Mouse (Mus musculus) liver, embryonic 13.5 days (tissue): Measurements from ENCODE around the gene Numa1. TPM values are rescaled to one million over a fixed set of nuclear protein-coding genes. Genes with fewer than 3 reads are reported as not detected.

Experiments used
- ATAC-seq: fragments of 200-750 bp; cut with Nextera tagmentation; 2 replicates; pipeline ENCODE4 v1.8.0; 2017; ENCODE audit warnings: low read depth, mild to moderate bottlenecking, moderate number of reproducible peaks, moderate library complexity
- DNase-seq: peaks from one replicate; pipeline ENCODE4 v3.0.0; 2022
- H3K27ac ChIP-seq: fragments of 300-500 bp; sonication (generic); 2 replicates; pipeline ENCODE4 v1.5.1; 2015; ENCODE audit warnings: moderate library complexity, mild to moderate bottlenecking, inconsistent platforms
- H3K27me3 ChIP-seq: fragments of 300-500 bp; sonication (generic); 2 replicates; pipeline ENCODE4 v1.6.1; 2015; ENCODE audit warnings: mild to moderate bottlenecking, inconsistent platforms
- H3K36me3 ChIP-seq: fragments of 300-500 bp; sonication (generic); 2 replicates; pipeline ENCODE4 v1.6.1; 2015; ENCODE audit warnings: mild to moderate bottlenecking, inconsistent platforms
- H3K4me1 ChIP-seq: fragments of 300-500 bp; sonication (generic); replicated peaks from 2 replicates; pipeline ENCODE4 v1.6.1; 2015; ENCODE audit warnings: inconsistent platforms
- H3K4me2 ChIP-seq: fragments of 300-500 bp; sonication (generic); 2 replicates; pipeline ENCODE4 v1.6.1; 2015; ENCODE audit warnings: inconsistent platforms, mild to moderate bottlenecking, moderate library complexity
- H3K4me3 ChIP-seq: fragments of 300-500 bp; sonication (generic); replicated peaks from 2 replicates; pipeline ENCODE4 v1.5.1; 2015; ENCODE audit warnings: mild to moderate bottlenecking, inconsistent platforms
- H3K9ac ChIP-seq: fragments of 300-500 bp; sonication (generic); 2 replicates; pipeline ENCODE4 v1.6.1; 2015; ENCODE audit warnings: mild to moderate bottlenecking, inconsistent platforms
- H3K9me3 ChIP-seq: fragments of 300-500 bp; sonication (generic); replicated peaks from 2 replicates; pipeline ENCODE4 v1.6.1; 2016; ENCODE audit warnings: inconsistent platforms
- WGBS: fragments of 180-500 bp; shearing (Covaris S2); methylation state at CpG from one replicate; pipeline ENCODE4 v1.1.7; 2015; ENCODE audit not compliant: insufficient replicate concordance; 5-methylcytosine and 5-hydroxymethylcytosine counted together
- polyA plus RNA-seq: library from polyadenylated mRNA; unstranded; fragments of >200 nt; fragmentation: Nextera tagmentation; extraction: Ambion mirVana; gene quantifications from 2 replicates; pipeline ENCODE4 v1.2.1, GENCODE M21; 2015

Gene Numa1
- polyA plus RNA-seq, 1 experiment from 2014 or later: 24.5 TPM

- ATAC-seq: no peak
Observed at GRCm38 (mm10) chr7:101963621-101964020, 29.7 kb downstream of the Numa1 start.

GRCm38 (mm10) chr7:101964551-101964950 is 30.6 kb downstream of the Numa1 start:
- WGBS: 72% methylated on average over 4 of the region's 4 CpGs
- H3K4me3 ChIP-seq: no peak overlapping the region
- no peak overlapping the region for H3K9ac ChIP-seq
- DNase-seq (peak; percentile 5), ATAC-seq (no peak)
- no peaks in the 10 kb centered on the region for H3K9me3 ChIP-seq
- no peak overlapping the region for H3K4me2 ChIP-seq
- H3K4me1 ChIP-seq: peaks cover 66% of the 10 kb centered on the region
- H3K27me3 ChIP-seq: no peaks in the 10 kb centered on the region
- H3K27ac ChIP-seq: peak overlapping the region; percentile 72
- H3K36me3 ChIP-seq: no peaks in the 10 kb centered on the region

More at GRCm38 (mm10) chr7:101963621-101964020, 29.7 kb downstream of the Numa1 start:
- WGBS: 81% methylated on average over 2 of the region's 2 CpGs
- DNase-seq: no peak
- Histone ChIP-seq H3K36me3 (no peaks in the 10 kb centered on the region), H3K4me3 (no peak overlapping the region), H3K9ac (no peak overlapping the region), H3K27ac (no peak overlapping the region), H3K4me2 (no peak overlapping the region), H3K9me3 (no peaks in the 10 kb centered on the region), H3K4me1 (peaks cover 59% of the 10 kb centered on the region), H3K27me3 (no peaks in the 10 kb centered on the region)

GRCm38 (mm10) chr7:101965606-101966005 is 31.7 kb downstream of the Numa1 start:
- DNase-seq (peak; percentile 58), ATAC-seq (peak; percentile 44)
- Histone ChIP-seq H3K36me3 (no peaks in the 10 kb centered on the region), H3K27ac (peak overlapping the region; percentile 72), H3K4me2 (peak overlapping the region; percentile 8; the same call in 1 of the 2 replicates), H3K27me3 (no peaks in the 10 kb centered on the region), H3K9ac (no peak overlapping the region), H3K4me3 (no peak overlapping the region), H3K4me1 (peaks cover 67% of the 10 kb centered on the region), H3K9me3 (no peaks in the 10 kb centered on the region)
- 33% methylated on average over 2 of the region's 2 CpGs for WGBS

- DNase-seq (no peak), ATAC-seq (no peak)
- Histone ChIP-seq H3K27ac (no peak overlapping the region), H3K36me3 (no peaks in the 10 kb centered on the region), H3K9ac (no peak overlapping the region), H3K27me3 (no peaks in the 10 kb centered on the region), H3K4me3 (no peak overlapping the region), H3K4me1 (peaks cover 83% of the 10 kb centered on the region), H3K9me3 (no peaks in the 10 kb centered on the region), H3K4me2 (no peak overlapping the region)
- WGBS: 82% methylated on average over 1 of the region's 1 CpGs
Observed at GRCm38 (mm10) chr7:101967256-101967655, 33.3 kb downstream of the Numa1 start.

- DNase-seq: no peak
- ATAC-seq: no peak
- H3K36me3 ChIP-seq: no peaks in the 10 kb centered on the region
- peaks cover 89% of the 10 kb centered on the region for H3K4me1 ChIP-seq
- peak overlapping the region; percentile 99 for H3K4me2 ChIP-seq
- no peak overlapping the region for H3K27ac ChIP-seq
- H3K4me3 ChIP-seq: no peak overlapping the region
- WGBS: 57% methylated on average over 2 of the region's 2 CpGs
- no peaks in the 10 kb centered on the region for H3K27me3 ChIP-seq
- H3K9me3 ChIP-seq: no peaks in the 10 kb centered on the region
- peak overlapping the region; percentile 33; the same call in 1 of the 2 replicates for H3K9ac ChIP-seq
Observed at GRCm38 (mm10) chr7:101968751-101969150, 34.8 kb downstream of the Numa1 start.

- DNase-seq (peak; percentile 72), ATAC-seq (peak; percentile 85)
- under 1% methylated on average over 53 of the region's 53 CpGs for WGBS
- no peaks in the 10 kb centered on the region for H3K36me3 ChIP-seq
- H3K9me3 ChIP-seq: no peaks in the 10 kb centered on the region
- H3K9ac ChIP-seq: peak overlapping the region; percentile 80
- no peaks in the 10 kb centered on the region for H3K27me3 ChIP-seq
- H3K4me1 ChIP-seq: peaks cover 89% of the 10 kb centered on the region
- peak overlapping the region; percentile 75 for H3K4me3 ChIP-seq
- H3K4me2 ChIP-seq: peak overlapping the region; percentile 99
- H3K27ac ChIP-seq: peak overlapping the region; percentile 90
Observed at GRCm38 (mm10) chr7:101969694-101970428, 36.0 kb downstream of the Numa1 start.

- Histone ChIP-seq H3K27ac (peak overlapping the region; percentile 90), H3K9me3 (no peaks in the 10 kb centered on the region), H3K4me3 (peak overlapping the region; percentile 75), H3K4me1 (peaks cover 87% of the 10 kb centered on the region), H3K36me3 (no peaks in the 10 kb centered on the region), H3K27me3 (no peaks in the 10 kb centered on the region), H3K4me2 (peak overlapping the region; percentile 99), H3K9ac (peak overlapping the region; percentile 80)
- 0% methylated on average over 17 of the region's 17 CpGs for WGBS
- DNase-seq (peak; percentile 40), ATAC-seq (peak; percentile 52)
Observed at GRCm38 (mm10) chr7:101970429-101970775, 36.5 kb downstream of the Numa1 start.

- ATAC-seq (peak; percentile 27; the same call in 1 of the 2 replicates), DNase-seq (peak; percentile 14)
- H3K4me1 ChIP-seq: peaks cover 81% of the 10 kb centered on the region
- no peaks in the 10 kb centered on the region for H3K9me3 ChIP-seq
- H3K36me3 ChIP-seq: no peaks in the 10 kb centered on the region
- peak overlapping the region; percentile 90 for H3K27ac ChIP-seq
- 9% methylated on average over 19 of the region's 19 CpGs for WGBS
- peak overlapping the region; percentile 80 for H3K9ac ChIP-seq
- H3K4me2 ChIP-seq: peak overlapping the region; percentile 99
- H3K27me3 ChIP-seq: no peaks in the 10 kb centered on the region
- H3K4me3 ChIP-seq: peak overlapping the region; percentile 75
Observed at GRCm38 (mm10) chr7:101970821-101971461, 37.0 kb downstream of the Numa1 start.

GRCm38 (mm10) chr7:101971721-101972120 is 37.8 kb downstream of the Numa1 start:
- H3K9me3 ChIP-seq: no peaks in the 10 kb centered on the region
- no peak overlapping the region; the same call in 1 of the 2 replicates for H3K4me3 ChIP-seq
- peak overlapping the region; percentile 90; the same call in 1 of the 2 replicates for H3K27ac ChIP-seq
- DNase-seq (no peak), ATAC-seq (no peak)
- H3K9ac ChIP-seq: peak overlapping the region; percentile 80
- peak overlapping the region; percentile 99 for H3K4me2 ChIP-seq
- peaks cover 74% of the 10 kb centered on the region for H3K4me1 ChIP-seq
- H3K36me3 ChIP-seq: 0 out of 2 replicates have a peak, but pooled peaks cover under 1% of the 10 kb centered on the region
- H3K27me3 ChIP-seq: no peaks in the 10 kb centered on the region
- WGBS: 47% methylated on average over 2 of the region's 2 CpGs

- Histone ChIP-seq H3K36me3 (peaks cover 9% of the 10 kb centered on the region), H3K9ac (no peak overlapping the region), H3K4me2 (no peak overlapping the region), H3K9me3 (no peaks in the 10 kb centered on the region), H3K27me3 (no peaks in the 10 kb centered on the region), H3K4me1 (peaks cover 63% of the 10 kb centered on the region), H3K4me3 (no peak overlapping the region), H3K27ac (no peak overlapping the region)
- no peak for DNase-seq
- WGBS: 63% methylated on average over 3 of the region's 3 CpGs
- no peak for ATAC-seq
Observed at GRCm38 (mm10) chr7:101973730-101974129, 39.8 kb downstream of the Numa1 start.

GRCm38 (mm10) chr7:101974505-101974904 is 40.6 kb downstream of the Numa1 start:
- H3K4me1 ChIP-seq: peaks cover 56% of the 10 kb centered on the region
- no peaks in the 10 kb centered on the region for H3K9me3 ChIP-seq
- no peak overlapping the region for H3K9ac ChIP-seq
- no peak overlapping the region for H3K4me3 ChIP-seq
- H3K36me3 ChIP-seq: peaks cover 12% of the 10 kb centered on the region
- ATAC-seq (no peak), DNase-seq (no peak)
- H3K4me2 ChIP-seq: no peak overlapping the region
- no peaks in the 10 kb centered on the region for H3K27me3 ChIP-seq
- 70% methylated on average over 2 of the region's 2 CpGs for WGBS
- no peak overlapping the region for H3K27ac ChIP-seq
